Mouse (Mus musculus): ENCODE data around the gene Tecpr2.

The Tecpr2 gene

DNA sequence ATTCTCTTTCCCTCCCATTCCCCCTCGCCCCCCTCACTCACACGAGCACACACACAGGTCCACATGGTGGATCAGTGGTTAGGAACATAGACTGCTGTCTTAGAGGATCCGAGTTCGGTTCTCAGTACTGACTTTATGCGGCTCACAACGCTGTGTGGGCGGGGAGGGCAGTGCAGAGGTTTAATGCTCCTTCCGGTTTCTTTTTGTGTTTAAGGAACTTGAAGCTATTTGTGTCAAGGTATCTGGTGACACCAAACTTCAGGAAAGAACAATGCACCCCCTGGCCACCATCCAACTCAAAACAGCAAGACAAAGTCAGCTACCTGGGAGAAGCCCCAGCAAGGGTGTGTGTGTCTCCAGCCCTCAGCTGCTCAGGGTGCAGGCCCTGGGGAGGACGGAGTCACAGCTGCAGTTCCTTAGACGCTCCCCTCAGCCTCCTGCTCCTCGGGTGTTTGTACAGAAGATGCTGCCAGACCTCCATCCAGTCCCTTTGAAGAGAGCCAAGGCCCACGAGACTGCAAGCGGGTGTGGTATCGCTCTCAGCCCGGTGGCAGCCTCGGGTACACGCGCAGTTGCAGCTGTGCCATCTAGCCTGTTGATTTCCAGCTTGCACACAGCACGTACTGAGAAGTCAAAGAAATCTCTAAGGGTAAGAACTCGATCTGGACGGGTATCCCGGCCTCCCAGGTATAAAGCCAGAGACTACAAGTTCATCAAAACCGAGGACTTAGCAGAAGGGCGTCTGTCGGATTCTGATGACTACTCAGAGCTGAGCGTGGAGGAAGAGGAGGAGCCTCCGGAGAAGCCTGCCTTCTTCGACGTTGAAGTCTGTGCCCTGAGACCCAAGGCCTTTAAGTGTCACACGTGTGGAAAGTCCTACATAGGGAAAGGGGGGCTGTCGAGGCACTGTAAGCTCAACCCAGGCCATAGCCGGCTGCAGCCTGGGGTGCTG lies 34.0 kb upstream of the Tecpr2 start:
- no peak for TF ChIP-seq GATA4 (IDR thresholded peaks at IDR 0.05; ENCODE audit: insufficient replicate concordance, low read length)

DNA sequence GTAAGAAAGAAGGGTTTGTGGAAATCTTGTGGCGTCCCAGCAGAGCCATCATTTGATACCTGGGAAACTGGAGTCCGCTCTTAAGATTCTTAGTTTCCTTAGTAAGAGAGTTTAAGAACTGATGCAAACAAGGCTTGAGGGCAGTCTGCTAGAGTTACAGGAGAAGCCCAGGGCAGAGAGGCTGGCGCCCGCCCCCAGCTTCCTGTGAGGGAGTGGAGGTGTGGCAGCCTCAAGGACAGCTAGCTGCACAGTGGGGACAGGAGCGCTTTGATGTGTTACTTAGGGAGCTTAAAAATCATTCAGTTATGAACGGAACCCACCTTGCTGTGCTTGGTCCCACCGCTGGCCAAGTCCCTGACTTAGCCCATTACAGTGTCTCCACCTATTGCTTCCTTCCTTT lies 31.9 kb upstream of the Tecpr2 start:
- no peak for TF ChIP-seq GATA4 (IDR thresholded peaks at IDR 0.05; ENCODE audit: insufficient replicate concordance, low read length)

DNA sequence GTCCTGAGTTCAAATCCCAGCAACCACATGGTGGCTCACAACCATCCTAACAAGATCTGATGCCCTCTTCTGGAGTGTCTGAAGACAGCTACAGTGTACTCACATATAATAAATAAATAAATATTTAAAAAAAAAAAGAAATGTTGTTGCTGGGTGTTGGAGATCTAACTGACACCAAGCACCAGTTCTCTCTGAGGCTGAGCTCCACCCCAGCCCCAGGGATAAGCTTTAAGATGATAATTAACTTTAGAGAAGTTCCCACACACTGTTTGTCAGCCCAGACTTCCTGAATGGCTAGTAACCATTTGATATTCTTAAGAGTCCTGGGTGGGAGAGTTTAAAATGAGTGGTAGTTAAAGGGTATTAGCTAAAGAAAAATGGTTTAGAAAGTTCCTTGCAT lies 28.8 kb upstream of the Tecpr2 start:
- TF ChIP-seq GATA4 (IDR thresholded peaks at IDR 0.05; ENCODE audit: insufficient replicate concordance, low read length), result no peak

DNA sequence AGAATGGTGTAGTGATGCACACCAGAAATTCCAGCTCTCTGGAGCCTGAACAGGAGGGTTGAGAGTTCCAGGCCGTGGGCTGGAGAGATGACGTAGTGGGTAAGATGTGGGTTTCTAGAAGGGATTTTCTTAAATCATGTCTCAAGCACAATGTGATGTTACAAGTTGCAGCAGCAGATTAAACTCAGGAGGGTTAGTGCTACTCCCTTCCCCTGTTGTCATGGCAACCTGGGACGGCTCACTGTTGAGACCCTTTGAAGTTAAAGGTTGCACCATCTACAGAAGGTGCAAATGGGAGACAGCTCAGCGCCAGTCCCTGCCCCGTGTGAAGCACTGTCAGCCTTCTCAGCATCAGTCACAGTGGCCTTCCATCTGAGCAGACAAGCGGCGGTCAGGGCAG lies 27.8 kb upstream of the Tecpr2 start:
- TF ChIP-seq GATA4 (IDR thresholded peaks at IDR 0.05; ENCODE audit: insufficient replicate concordance, low read length), result no peak

DNA sequence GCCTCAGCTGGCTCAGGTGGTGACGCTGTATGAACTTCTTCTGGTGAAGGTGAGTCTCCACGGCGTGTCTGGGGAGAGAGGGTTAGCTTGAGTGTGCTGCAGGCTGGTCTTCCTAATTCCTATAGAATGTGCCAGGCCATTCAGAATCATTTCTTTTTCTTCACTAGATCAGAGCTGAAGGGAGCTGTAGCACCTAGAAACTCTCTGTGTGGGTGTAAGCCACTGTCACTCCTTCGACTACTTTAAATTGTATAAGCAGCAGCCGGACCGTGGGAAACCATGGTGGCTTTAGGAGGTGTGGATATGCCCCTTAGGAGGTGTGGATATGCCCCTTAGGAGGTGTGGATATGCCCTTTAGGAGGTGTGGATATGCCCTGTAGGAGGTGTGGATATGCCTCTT lies 25.1 kb upstream of the Tecpr2 start:
- TF ChIP-seq GATA4 (IDR thresholded peaks at IDR 0.05; ENCODE audit: insufficient replicate concordance, low read length), result no peak

DNA sequence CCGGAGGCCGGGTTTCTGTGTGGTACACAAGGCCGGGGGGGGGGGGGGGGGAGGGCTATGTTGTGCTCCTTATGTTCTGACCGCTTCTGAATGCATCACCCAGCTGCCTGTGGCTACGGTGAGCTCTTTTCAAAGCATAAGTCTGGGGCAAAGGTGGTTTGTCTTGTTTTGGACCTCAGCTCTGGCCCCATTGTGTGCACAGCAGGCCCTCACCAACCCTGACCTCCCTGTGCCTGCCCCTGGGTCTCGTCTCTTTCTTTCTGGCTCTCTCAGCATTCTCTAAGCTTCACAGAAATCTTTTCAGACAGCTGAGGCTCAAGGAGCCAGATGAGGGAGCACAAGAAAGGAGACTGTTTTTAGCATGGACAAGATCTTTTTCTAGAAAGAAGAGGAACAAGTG lies 23.5 kb upstream of the Tecpr2 start:
- TF ChIP-seq GATA4 (IDR thresholded peaks at IDR 0.05; ENCODE audit: insufficient replicate concordance, low read length), result no peak

DNA sequence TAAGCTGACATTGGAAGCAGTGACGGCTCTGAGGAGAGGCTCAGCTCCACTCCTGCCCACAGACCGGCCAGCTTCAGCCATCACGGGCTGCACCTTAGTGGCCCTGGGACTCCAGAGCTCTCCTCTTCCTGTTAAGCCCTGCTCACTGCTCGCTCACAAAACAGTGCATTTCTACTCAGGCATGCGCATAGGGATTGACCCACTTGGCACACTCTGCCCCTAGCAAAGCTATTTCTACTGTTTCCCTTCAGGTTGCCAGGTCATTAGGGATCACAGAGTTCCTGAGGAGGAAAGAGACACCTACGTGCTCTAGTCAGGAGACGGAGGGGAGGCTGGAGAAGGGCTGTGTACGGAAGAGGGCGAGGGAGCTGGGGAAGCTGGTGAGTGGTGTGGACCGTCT lies 23.1 kb upstream of the Tecpr2 start:
- no peak for TF ChIP-seq GATA4 (IDR thresholded peaks at IDR 0.05; ENCODE audit: insufficient replicate concordance, low read length)

DNA sequence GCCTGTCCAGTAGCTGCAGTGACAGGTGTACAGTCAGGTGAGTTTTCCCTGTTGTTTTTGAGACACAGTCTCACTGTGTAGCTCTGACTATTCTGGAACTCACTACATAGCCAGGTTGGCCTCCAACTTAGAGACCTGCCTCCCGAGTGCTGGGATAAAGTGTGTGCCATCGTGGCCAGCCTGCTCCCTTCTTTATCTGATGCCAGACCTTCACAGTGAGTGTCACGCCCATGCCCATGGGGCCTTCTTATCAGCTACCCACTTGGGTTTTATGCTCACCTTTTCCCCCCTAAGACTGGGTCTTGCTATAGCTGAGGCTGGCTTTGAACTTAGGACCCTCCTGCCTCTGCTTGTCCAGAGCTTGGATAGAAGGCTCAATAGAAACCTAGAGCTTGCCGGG lies 19.0 kb upstream of the Tecpr2 start:
- TF ChIP-seq GATA4 (IDR thresholded peaks at IDR 0.05; ENCODE audit: insufficient replicate concordance, low read length), result no peak

DNA sequence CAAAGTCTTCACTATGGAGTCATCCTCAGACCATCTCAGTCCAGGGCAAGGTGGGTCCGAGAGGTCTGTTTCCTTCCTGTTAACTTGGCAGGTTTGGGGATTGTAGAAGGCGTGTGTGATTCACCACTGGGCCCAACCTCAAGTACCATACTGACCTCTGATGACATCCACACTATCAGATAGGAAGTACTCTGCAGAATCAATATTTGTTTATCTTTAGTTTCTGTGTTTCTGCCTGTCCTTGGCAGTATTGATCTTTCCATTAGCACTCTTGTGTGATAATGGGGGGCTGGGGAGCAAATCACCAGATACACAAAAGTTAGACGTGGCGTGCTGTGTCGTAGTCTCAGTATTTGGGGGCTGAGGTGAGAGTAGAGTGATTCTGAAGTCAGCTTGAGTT lies 17.8 kb upstream of the Tecpr2 start:
- peak; percentile 88; the same call in 1 of the 2 replicates for TF ChIP-seq GATA4 (IDR thresholded peaks at IDR 0.05; ENCODE audit: insufficient replicate concordance, low read length)

DNA sequence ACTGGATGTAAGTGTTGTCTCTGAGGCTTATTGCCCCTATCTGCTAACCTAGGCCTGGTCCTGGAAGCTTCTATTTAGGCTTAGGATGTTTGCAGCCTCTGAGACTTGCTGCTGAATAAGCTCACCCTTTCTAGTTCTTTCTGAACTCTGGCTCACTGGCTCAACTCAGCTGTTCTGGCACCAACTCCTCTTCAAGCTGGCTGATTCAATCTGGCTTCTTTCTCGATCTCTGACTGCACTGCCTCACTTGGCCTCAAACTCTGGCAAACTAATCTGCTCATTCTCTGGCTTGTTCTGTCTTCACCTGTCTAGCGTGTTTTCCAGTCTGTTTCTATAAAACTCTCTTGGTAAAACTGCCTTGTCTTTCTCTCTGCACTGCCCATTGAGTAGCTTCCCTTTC lies 13.7 kb upstream of the Tecpr2 start:
- TF ChIP-seq GATA4 (IDR thresholded peaks at IDR 0.05; ENCODE audit: insufficient replicate concordance, low read length), result no peak

DNA sequence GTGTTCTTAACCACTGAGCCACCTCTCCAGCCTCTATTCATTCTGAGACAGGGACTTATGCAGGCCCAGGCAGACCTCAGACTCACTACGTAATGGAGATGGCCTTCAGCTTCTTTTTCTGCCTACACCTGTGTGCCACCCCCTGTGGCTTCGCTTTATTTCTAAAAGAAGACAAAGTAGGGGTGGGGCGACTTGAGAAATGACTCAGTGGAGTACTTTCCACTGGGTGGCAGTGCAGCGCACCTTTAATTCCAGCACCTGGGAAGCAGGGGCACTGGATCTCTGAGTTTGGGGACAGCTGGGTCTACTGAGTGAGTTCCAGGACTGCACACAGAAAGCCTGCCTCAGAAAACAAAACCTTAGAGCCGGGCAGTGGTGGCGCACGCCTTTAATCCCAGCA lies 6.8 kb upstream of the Tecpr2 start:
- TF ChIP-seq GATA4 (IDR thresholded peaks at IDR 0.05; ENCODE audit: insufficient replicate concordance, low read length), result no peak

DNA sequence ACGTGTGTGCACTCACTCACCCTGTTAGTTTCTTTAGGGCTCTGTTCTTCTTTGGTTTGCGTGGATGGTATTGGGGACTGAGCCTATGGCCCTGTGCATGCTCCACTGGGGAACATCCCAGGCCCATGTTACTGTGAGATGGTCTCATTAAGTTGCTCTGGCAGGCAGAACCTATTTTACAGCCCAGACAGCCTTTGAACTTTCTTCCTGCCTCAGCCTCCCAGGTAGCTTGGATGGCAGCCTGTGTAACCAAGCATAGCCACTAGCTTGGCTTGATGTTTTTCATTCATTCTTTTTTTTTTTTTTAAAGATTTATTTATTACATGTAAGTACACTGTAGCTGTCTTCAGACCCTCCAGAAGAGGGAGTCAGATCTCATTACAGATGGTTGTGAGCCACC lies 3.8 kb upstream of the Tecpr2 start:
- no peak for TF ChIP-seq GATA4 (IDR thresholded peaks at IDR 0.05; ENCODE audit: insufficient replicate concordance, low read length)

DNA sequence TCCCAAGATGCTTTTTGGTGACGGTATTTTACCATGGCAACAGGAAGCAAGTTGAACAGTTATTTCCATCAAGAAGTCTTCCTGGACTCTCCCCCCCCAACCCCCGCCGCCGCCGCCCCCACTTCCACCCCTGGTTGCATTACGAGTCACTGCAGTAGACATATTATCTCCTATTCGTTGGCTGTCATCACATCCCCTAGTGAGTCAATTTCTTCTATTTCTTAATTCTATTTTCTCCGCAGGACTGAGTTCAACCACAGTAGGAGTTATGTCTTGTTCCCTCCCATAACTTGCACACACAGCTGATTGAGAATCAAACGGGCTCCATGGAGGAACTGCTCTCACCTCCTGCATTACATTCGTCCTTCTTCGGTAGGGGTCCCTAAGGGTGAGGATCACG lies 958 bp upstream of the Tecpr2 start:
- no peak for TF ChIP-seq GATA4 (IDR thresholded peaks at IDR 0.05; ENCODE audit: insufficient replicate concordance, low read length)

DNA sequence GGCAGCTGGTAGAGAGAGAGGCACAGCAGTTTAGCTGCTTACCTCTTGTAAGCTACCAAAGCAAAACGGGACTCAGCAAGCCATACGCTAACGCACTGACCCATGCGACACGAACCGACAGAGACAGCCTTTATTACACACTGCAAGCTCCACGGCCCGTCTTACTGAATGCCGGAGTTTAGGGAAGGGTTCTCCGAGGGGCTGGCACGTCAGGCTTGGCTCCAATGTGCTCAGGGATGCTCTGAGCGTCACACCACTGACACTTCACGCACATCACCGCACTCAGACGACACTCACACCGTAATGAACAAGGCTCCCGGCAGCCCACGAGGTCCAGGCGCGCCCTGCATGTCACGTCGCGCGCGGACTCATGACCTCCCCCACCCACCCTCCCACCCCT lies 458 bp upstream of the Tecpr2 start:
- no peak for TF ChIP-seq GATA4 (IDR thresholded peaks at IDR 0.05; ENCODE audit: insufficient replicate concordance, low read length)

DNA sequence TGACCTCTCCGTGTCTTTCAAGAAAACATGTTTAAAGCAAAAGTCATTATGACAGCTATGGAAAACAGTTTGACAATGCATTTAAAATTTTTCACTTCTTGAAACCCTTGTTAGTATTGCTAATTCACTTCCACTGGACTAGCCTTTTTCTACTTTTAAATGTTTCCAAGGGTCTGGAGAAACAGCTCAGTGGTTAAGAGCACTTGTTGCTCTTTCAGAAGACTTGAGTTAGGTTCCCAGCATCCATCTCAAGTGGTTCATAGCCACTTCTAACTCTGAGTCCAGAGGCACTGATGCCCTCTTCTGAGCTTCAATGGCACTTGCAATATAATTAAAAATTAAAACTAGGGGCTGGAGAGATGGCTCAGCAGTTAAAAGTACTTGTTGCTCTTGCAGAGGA lies 2.8 kb downstream of the Tecpr2 start:
- TF ChIP-seq GATA4 (IDR thresholded peaks at IDR 0.05; ENCODE audit: insufficient replicate concordance, low read length), result no peak

DNA sequence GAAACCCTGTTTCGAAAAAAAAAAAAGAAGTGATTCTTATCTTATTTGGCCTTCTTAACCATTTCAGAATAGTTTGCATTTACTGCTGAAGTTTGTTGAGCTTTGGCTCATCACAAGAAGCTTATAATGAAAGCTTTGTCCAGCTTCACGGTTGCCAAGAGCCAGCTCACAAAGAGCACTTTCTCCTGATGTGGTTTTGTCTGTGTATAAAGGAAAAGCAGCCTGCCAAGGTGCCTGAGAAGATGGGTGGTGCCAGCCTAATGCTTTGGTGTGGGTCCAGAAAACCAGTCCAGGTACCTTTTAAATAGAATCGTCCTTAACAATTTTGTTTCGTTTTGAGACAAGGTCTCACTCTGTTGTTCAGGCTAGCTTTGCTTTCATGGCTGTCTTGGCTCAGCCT lies 13.0 kb downstream of the Tecpr2 start:
- no peak for TF ChIP-seq GATA4 (IDR thresholded peaks at IDR 0.05; ENCODE audit: insufficient replicate concordance, low read length)

DNA sequence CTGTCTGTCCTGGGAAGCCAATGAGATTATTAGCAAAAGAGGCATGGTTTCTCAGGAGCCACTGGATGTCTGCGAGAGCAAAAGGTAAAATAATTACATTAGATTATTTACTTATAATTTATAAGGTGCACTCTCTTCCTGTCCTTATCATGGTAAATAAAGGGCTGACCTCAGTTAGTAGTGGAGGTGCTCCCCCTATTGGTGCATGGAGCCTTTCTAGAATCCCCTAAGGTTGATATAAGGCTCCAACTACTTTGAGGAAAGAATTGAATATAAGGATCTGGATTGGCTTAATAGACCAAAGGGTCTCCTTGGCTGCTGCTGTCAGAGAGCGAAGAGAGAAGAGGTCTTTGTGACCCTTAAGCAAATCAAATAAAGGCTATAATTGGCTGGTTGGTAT lies 14.5 kb downstream of the Tecpr2 start:
- TF ChIP-seq GATA4 (IDR thresholded peaks at IDR 0.05; ENCODE audit: insufficient replicate concordance, low read length), result no peak
